Mouse (Mus musculus): Measurements from ENCODE around the gene Mical3. TPM values are rescaled to one million over a fixed set of nuclear protein-coding genes. Genes with fewer than 3 reads are reported as not detected.

Mical3 gene
- polyA plus RNA-seq, 1 experiment: 67.4 TPM

DNA sequence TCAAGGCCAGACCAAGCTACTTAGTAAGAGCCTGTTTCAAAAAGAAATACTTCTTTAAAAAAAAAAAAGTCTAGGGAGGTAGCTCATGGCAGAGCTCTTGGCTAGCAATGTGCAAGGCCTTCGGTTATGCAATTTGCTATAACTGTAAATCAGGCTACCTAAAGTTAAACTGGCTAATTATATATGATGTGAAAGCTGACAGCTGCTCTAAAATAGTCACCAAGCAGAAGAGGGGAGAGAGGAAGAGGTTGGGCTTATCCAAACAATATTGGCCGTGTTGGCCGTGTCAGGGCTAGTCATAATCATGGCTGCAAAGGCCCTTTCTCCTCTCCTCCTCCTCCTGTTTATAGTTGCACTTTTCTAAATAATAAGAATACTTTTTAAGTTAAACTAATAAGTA is 94.9 kb downstream of the Mical3 start:
- Histone ChIP-seq H3K4me3 (ENCODE audit: insufficient read depth, low read length) (no peak overlapping the region), H3K27ac (ENCODE audit: insufficient read depth, low read length) (peak overlapping the region; percentile 74), H3K4me1 (ENCODE audit: control insufficient read depth, insufficient read depth, low read length) (peaks cover 10% of the 10 kb centered on the region)
- no peak for TF ChIP-seq POLR2A (IDR thresholded peaks at IDR 0.05; ENCODE audit: extremely low read depth, insufficient read depth, low read length)
- TF ChIP-seq CTCF (IDR thresholded peaks at IDR 0.05; ENCODE audit: extremely low read depth, insufficient read depth, low read length): no peak

GRCm38 (mm10) chr6:121035268-121035667 is 95.5 kb downstream of the Mical3 start:
- peak overlapping the region; percentile 74 for H3K27ac ChIP-seq (ENCODE audit: insufficient read depth, low read length)
- H3K4me3 ChIP-seq (ENCODE audit: insufficient read depth, low read length): no peak overlapping the region
- TF ChIP-seq CTCF (IDR thresholded peaks at IDR 0.05; ENCODE audit: extremely low read depth, insufficient read depth, low read length) (no peak), POLR2A (IDR thresholded peaks at IDR 0.05; ENCODE audit: extremely low read depth, insufficient read depth, low read length) (no peak)
- H3K4me1 ChIP-seq (ENCODE audit: control insufficient read depth, insufficient read depth, low read length): peaks cover 10% of the 10 kb centered on the region

DNA sequence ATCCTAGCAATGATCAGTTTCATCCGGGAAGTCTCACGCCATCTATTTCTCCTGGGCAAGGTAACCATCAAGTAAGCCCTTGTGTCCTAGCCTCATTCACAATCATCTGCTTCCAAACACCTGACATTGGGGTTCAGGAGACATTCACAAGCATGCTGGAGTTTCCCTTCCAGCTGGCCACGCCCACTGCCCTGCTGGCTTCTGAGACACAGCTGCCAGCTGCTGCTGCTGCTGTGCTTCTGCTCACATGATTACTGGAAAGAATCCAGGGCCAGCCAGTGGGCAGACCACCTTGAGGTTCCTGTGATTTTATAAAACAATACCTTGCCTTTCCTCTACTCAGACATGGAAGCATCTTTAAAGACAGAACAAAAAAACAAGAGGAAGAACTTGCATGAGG is 97.5 kb downstream of the Mical3 start:
- no peak for TF ChIP-seq POLR2A (IDR thresholded peaks at IDR 0.05; ENCODE audit: extremely low read depth, insufficient read depth, low read length)
- no peak for TF ChIP-seq CTCF (IDR thresholded peaks at IDR 0.05; ENCODE audit: extremely low read depth, insufficient read depth, low read length)

DNA sequence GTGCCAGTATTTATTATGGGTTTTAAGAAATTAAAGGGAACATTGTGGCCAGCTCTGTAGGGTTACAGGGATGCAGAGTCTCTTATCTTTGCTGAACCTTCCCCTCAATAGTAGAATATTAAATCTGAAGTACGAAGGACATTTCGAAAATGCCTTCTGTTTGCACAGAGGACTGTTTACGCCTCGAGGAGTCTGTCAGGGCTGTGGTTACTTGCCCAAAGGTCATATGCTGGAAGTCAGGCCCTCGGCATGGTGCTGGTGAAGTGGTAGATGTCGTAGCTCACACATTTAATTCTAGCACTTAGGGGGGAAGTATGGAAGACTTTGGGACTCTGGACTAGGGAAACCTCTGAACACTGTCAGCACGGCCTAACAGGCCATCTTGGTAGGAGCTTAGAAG is 99.4 kb downstream of the Mical3 start:
- Histone ChIP-seq H3K4me1 (ENCODE audit: control insufficient read depth, insufficient read depth, low read length) (peaks cover 8% of the 10 kb centered on the region), H3K27ac (ENCODE audit: insufficient read depth, low read length) (no peak overlapping the region), H3K4me3 (ENCODE audit: insufficient read depth, low read length) (no peak overlapping the region)
- TF ChIP-seq POLR2A (IDR thresholded peaks at IDR 0.05; ENCODE audit: extremely low read depth, insufficient read depth, low read length): no peak
- no peak for TF ChIP-seq CTCF (IDR thresholded peaks at IDR 0.05; ENCODE audit: extremely low read depth, insufficient read depth, low read length)

More for the DNA sequence above, 97.5 kb downstream of the Mical3 start:
- Histone ChIP-seq H3K27ac (ENCODE audit: insufficient read depth, low read length) (no peak overlapping the region), H3K4me1 (ENCODE audit: control insufficient read depth, insufficient read depth, low read length) (peaks cover 6% of the 10 kb centered on the region), H3K4me3 (ENCODE audit: insufficient read depth, low read length) (no peak overlapping the region)

DNA sequence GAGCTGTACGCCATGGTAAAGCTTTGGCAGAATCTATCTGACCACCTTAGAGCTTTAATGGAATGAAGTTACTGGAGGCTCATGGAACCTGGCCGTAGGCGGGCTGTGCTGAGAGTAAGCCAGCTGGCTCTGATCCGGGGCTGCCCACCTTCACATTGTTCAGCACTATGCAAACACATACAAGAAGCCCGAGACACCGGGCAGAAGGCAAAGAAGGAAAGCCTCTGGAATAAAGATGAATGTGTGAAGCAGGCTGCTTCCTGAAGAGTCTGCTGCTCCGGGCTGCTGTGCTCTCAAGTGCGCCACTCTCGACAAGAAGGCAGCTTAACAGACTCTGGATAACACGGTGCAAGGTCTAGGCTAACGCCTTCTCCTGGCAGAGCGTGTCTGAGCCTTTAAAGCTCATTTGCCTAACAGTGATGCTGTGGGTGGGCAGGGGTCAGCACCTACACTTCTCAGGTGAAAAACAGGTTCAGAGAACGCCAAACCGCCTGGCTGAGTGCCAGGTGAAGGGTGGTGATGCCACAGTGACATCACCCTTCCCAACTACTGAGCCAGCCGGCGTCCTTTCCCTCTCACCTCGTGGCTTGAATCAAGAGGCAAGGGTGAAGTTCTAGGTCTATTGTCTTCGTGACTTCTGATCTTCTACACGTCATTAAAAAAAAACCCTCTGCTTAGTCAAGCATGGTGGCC is 100.8 kb downstream of the Mical3 start:
- H3K4me1 ChIP-seq (ENCODE audit: control insufficient read depth, insufficient read depth, low read length): peaks cover 7% of the 10 kb centered on the region
- no peak overlapping the region for H3K27ac ChIP-seq (ENCODE audit: insufficient read depth, low read length)
- no peak overlapping the region for H3K4me3 ChIP-seq (ENCODE audit: insufficient read depth, low read length)
- no peak for TF ChIP-seq CTCF (IDR thresholded peaks at IDR 0.05; ENCODE audit: extremely low read depth, insufficient read depth, low read length)
- no peak for TF ChIP-seq POLR2A (IDR thresholded peaks at IDR 0.05; ENCODE audit: extremely low read depth, insufficient read depth, low read length)

- no peak overlapping the region for H3K27ac ChIP-seq (ENCODE audit: insufficient read depth, low read length)
- TF ChIP-seq CTCF (IDR thresholded peaks at IDR 0.05; ENCODE audit: extremely low read depth, insufficient read depth, low read length): no peak
- TF ChIP-seq POLR2A (IDR thresholded peaks at IDR 0.05; ENCODE audit: extremely low read depth, insufficient read depth, low read length): no peak
Measured at GRCm38 (mm10) chr6:121028514-121028913, 102.3 kb downstream of the Mical3 start.

DNA sequence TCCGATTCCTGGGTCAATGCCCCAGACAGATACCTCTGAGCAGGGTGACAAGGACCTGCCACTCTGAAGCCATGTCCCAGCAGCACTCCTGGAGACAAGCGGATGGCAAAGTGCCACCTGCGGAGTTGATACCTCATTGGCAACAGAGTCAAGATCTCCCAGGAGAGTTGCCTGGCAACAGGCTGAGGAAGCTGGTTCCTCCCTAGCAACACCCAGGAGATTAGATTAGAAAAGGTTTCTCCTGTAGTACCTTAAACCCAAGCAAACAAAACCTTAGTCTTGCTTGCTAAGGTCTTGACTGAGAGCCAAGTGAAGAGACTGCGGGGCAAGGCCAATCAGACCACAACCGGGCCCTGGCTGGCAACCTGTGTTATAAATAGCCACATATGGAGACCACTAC is 103.5 kb downstream of the Mical3 start:
- Histone ChIP-seq H3K4me3 (ENCODE audit: insufficient read depth, low read length) (no peak overlapping the region), H3K27ac (ENCODE audit: insufficient read depth, low read length) (no peak overlapping the region), H3K4me1 (ENCODE audit: control insufficient read depth, insufficient read depth, low read length) (peaks cover 7% of the 10 kb centered on the region)
- TF ChIP-seq POLR2A (IDR thresholded peaks at IDR 0.05; ENCODE audit: extremely low read depth, insufficient read depth, low read length) (no peak), CTCF (IDR thresholded peaks at IDR 0.05; ENCODE audit: extremely low read depth, insufficient read depth, low read length) (no peak)

More at GRCm38 (mm10) chr6:121028514-121028913, 102.3 kb downstream of the Mical3 start:
- peaks cover 7% of the 10 kb centered on the region for H3K4me1 ChIP-seq (ENCODE audit: control insufficient read depth, insufficient read depth, low read length)
- no peak overlapping the region for H3K4me3 ChIP-seq (ENCODE audit: insufficient read depth, low read length)

DNA sequence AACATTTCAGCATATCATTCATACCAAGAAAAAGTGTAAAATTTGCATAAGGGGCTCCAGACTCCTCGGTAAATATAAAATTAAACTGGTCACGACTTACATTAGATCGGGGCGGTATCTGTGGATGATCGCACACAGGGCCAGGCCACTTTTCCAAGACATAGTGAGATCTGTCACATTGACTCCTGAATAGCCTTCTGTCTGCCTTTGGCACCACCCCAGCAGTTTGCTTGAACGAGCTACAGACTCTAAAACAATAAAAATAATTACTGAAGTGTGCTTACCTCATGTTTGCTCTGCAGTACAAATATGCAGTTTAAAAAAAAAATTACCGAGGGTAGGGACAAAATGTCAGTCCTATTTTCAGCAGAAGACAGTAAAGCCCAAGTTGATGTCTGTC is 103.9 kb downstream of the Mical3 start:
- Histone ChIP-seq H3K27ac (ENCODE audit: insufficient read depth, low read length) (no peak overlapping the region), H3K4me3 (ENCODE audit: insufficient read depth, low read length) (no peak overlapping the region), H3K4me1 (ENCODE audit: control insufficient read depth, insufficient read depth, low read length) (peaks cover 7% of the 10 kb centered on the region)
- no peak for TF ChIP-seq CTCF (IDR thresholded peaks at IDR 0.05; ENCODE audit: extremely low read depth, insufficient read depth, low read length)
- no peak for TF ChIP-seq POLR2A (IDR thresholded peaks at IDR 0.05; ENCODE audit: extremely low read depth, insufficient read depth, low read length)

DNA sequence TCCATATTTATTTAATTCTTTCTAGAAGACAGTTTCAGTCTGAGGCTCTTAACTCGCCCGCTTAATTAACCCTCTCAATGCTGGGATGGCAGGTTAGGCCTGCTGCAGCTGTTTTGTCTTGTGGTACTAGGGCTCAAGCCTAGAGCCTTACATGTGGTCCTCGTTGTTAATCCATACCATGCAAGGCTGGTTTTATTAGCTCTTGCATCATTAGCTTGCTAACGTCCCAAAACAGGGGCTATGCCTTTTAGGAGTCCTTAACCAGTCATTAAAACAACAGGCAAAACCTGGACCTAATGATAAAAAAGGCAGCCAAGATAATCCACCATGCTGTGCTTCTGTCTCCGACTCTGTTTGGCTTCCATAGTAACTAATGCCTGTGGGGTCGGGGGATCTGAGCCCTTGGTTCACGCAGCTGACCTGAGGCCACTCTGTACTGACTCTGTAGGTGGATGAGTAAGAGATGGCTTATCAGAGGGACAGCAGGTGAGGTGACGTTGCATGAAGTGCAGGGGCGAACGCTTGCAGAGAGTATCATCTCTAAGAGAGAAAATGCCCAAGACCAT is 104.7 kb downstream of the Mical3 start:
- H3K4me1 ChIP-seq (ENCODE audit: control insufficient read depth, insufficient read depth, low read length): peaks cover 7% of the 10 kb centered on the region
- H3K27ac ChIP-seq (ENCODE audit: insufficient read depth, low read length): no peak overlapping the region
- TF ChIP-seq CTCF (IDR thresholded peaks at IDR 0.05; ENCODE audit: extremely low read depth, insufficient read depth, low read length) (no peak), POLR2A (IDR thresholded peaks at IDR 0.05; ENCODE audit: extremely low read depth, insufficient read depth, low read length) (no peak)
- H3K4me3 ChIP-seq (ENCODE audit: insufficient read depth, low read length): no peak overlapping the region

DNA sequence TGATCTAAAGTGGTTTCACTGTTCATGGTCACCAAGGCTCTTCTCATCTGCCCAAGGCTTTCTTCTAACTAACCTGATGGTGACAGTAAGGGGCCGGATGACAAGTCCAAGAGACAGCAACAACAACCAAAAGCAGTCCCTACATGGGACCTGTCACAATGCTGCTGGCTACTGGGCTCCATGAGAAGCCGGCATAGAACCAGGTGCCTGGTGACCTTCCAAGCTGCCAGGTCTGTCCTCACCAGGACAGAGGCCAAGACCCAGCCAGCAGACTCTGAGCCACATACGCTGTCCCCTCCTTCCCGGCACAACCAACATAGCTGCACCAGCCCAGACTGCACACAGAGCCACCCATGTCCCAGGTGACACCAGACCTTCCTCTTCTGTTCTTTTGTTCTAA is 112.7 kb downstream of the Mical3 start:
- Histone ChIP-seq H3K4me1 (ENCODE audit: control insufficient read depth, insufficient read depth, low read length) (0 out of 2 replicates have a peak, but pooled peaks cover 1% of the 10 kb centered on the region), H3K27ac (ENCODE audit: insufficient read depth, low read length) (no peak overlapping the region), H3K4me3 (ENCODE audit: insufficient read depth, low read length) (no peak overlapping the region)
- no peak for TF ChIP-seq CTCF (IDR thresholded peaks at IDR 0.05; ENCODE audit: extremely low read depth, insufficient read depth, low read length)
- TF ChIP-seq POLR2A (IDR thresholded peaks at IDR 0.05; ENCODE audit: extremely low read depth, insufficient read depth, low read length): no peak

Measured in cortical plate, adult 2 months (tissue).